Mouse (Mus musculus) limb, embryonic 12.5 days (tissue): ENCODE results near the gene Pim3. TPM values are rescaled to one million over a fixed set of nuclear protein-coding genes. Genes with fewer than 3 reads are reported as not detected.

Experiments
- ATAC-seq: fragments of 200-750 bp; cut with Nextera tagmentation; 2 replicates; pipeline ENCODE4 v1.8.0; 2017; ENCODE audit warnings: low read depth, moderate TSS enrichment; ENCODE audit not compliant: insufficient number of reproducible peaks, insufficient read depth, low FRiP score, low TSS enrichment
- H3K27ac ChIP-seq: fragments of 300-500 bp; sonication (generic); 2 replicates; pipeline ENCODE4 v1.5.1; 2016; ENCODE audit warnings: mild to moderate bottlenecking, moderate library complexity
- H3K27me3 ChIP-seq: fragments of 300-500 bp; sonication (generic); 2 replicates; pipeline ENCODE4 v1.6.1; 2016; ENCODE audit warnings: mild to moderate bottlenecking, moderate library complexity
- H3K36me3 ChIP-seq: fragments of 300-500 bp; sonication (generic); 2 replicates; pipeline ENCODE4 v1.6.1; 2016; ENCODE audit warnings: mild to moderate bottlenecking, moderate library complexity
- H3K4me1 ChIP-seq: fragments of 300-500 bp; sonication (generic); replicated peaks from 2 replicates; pipeline ENCODE4 v1.6.1; 2016
- H3K4me2 ChIP-seq: fragments of 300-500 bp; sonication (generic); 2 replicates; pipeline ENCODE4 v1.6.1; 2016; ENCODE audit warnings: mild to moderate bottlenecking, moderate library complexity
- H3K4me3 ChIP-seq: fragments of 300-500 bp; sonication (generic); replicated peaks from 2 replicates; pipeline ENCODE4 v1.5.1; 2016; ENCODE audit warnings: mild to moderate bottlenecking
- H3K9ac ChIP-seq: fragments of 300-500 bp; sonication (generic); replicated peaks from 2 replicates; pipeline ENCODE4 v1.6.1; 2016; ENCODE audit warnings: mild to moderate bottlenecking, moderate library complexity
- H3K9me3 ChIP-seq: fragments of 300-500 bp; sonication (generic); 2 replicates; pipeline ENCODE4 v1.6.1; 2016; ENCODE audit warnings: mild to moderate bottlenecking, moderate library complexity
- WGBS: fragments of 180-500 bp; shearing (Covaris S2); methylation state at CpG from one replicate; pipeline ENCODE4 v1.1.7; 2016; 5-methylcytosine and 5-hydroxymethylcytosine counted together
- polyA plus RNA-seq: library from polyadenylated mRNA; unstranded; fragments of >200 nt; fragmentation: Nextera tagmentation; extraction: Ambion mirVana; gene quantifications from 2 replicates; pipeline ENCODE4 v1.2.1, GENCODE M21; 2016

Pim3 gene
- polyA plus RNA-seq, 1 experiment from 2014 or later: 53.9 TPM

DNA sequence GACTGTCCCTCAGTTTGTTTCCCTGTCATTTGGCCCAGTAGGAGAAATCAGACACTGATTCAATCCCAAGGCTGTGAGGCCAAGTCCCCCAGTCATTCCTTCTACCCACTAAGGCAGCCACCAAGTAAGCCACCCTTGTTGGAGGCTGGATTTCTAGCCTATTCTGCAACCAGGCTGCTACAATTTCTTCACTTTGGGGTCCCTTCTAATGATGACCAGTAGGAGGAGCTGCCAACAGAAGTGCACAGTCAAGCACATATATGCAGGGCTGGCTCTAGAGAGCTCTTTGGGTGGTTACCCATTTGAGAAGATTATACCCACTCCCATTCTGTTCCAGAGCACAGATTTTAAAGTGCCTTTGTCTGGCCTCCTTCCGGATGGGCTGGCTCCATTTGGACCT, 41.1 kb downstream of the Pim3 start:
- no peak overlapping the region for H3K4me3 ChIP-seq
- no peak overlapping the region for H3K4me2 ChIP-seq
- 93% methylated on average over 1 of the region's 1 CpGs for WGBS
- no peaks in the 10 kb centered on the region for H3K36me3 ChIP-seq
- no peaks in the 10 kb centered on the region for H3K27me3 ChIP-seq
- H3K4me1 ChIP-seq: no peaks in the 10 kb centered on the region
- no peak overlapping the region for H3K9ac ChIP-seq
- H3K27ac ChIP-seq: no peak overlapping the region
- no peak for ATAC-seq
- no peaks in the 10 kb centered on the region for H3K9me3 ChIP-seq

DNA sequence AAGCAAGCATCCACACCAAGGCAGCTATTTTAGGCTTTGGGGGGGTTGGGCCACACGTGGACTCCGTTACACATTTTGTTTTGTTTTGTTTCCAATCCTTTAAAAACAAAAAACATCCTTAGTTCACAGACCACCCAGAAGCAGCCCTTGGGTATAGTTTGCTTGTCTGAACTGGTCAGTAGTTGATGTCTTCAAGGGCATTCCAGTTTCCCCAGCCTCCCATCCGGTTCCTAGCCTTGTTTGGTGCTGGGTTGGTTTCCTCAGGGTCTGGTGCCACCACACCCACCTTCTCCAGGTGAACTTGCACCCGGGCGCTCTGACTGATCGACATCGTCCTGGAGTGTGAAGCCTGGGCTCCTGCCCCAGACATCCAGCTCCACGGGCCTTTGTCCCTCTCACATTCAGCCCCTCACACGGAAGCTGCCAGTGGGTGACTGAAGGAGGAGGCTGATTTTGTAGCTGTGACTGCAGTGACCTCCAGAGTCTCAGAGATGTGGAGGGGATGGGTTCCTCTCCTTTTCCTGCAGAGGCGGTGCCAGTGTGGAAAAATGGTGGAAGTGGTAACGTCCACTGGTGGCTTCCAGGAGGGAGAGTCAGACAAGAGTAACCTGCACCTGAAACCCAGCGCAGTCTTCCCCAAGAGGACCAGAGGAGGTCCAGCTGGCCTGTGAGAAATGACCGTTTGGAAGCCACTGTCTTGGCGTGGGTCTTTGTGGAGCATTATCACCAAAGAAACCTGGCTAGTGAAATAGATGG, 42.2 kb downstream of the Pim3 start:
- H3K27ac ChIP-seq: no peak overlapping the region
- no peak overlapping the region for H3K9ac ChIP-seq
- 85% methylated on average over 14 of the region's 14 CpGs for WGBS

DNA sequence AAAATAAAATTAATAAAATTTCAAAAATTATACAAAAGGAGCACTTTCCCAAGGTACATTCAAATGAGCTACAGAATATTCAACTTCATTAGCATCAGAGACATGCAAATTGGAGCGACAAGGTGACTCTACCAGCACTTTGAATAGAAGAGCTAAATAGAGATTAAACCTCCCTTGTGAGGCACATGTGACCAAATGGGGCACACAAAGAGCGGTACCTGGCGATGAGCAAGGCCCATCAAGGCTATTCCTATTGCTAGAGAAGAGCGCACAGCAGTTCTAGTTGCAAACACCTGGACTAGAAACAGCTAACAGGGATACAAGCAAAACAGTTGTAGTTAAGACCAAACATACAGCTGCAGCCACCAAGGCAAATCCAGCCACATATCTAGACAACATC, 44.4 kb downstream of the Pim3 start:
- Histone ChIP-seq H3K4me2 (no peak overlapping the region), H3K4me3 (no peak overlapping the region), H3K27me3 (no peaks in the 10 kb centered on the region), H3K36me3 (no peaks in the 10 kb centered on the region), H3K9ac (no peak overlapping the region), H3K9me3 (no peaks in the 10 kb centered on the region), H3K27ac (no peak overlapping the region), H3K4me1 (no peaks in the 10 kb centered on the region)
- 63% methylated on average over 4 of the region's 4 CpGs for WGBS
- ATAC-seq: no peak

More for the DNA sequence above, 42.2 kb downstream of the Pim3 start:
- Histone ChIP-seq H3K36me3 (no peaks in the 10 kb centered on the region), H3K4me2 (no peak overlapping the region), H3K4me1 (no peaks in the 10 kb centered on the region), H3K9me3 (no peaks in the 10 kb centered on the region), H3K27me3 (no peaks in the 10 kb centered on the region), H3K4me3 (no peak overlapping the region)
- no peak for ATAC-seq

DNA sequence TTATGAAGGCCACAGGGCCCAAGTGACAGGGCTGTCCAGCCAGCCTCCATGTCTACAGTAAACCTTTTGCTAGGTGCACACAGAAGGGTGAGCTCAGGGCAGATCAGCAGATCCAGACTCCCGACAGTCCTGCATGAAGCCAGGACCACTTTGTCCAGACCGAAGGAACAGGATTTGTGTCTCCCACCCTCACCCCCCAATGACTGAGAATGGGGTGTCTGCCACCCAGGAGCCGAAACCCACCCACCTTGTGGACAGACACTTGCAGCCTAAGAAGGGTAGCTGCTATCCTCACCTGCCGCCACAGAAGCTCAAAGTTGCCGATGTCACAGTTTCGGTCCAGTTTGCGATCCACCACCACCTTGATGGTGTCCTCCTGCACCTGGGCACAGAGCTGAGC, 53.1 kb downstream of the Pim3 start:
- ATAC-seq: no peak
- 96% methylated on average over 7 of the region's 7 CpGs for WGBS
- Histone ChIP-seq H3K4me2 (no peak overlapping the region), H3K36me3 (no peaks in the 10 kb centered on the region), H3K9me3 (no peaks in the 10 kb centered on the region), H3K4me3 (no peak overlapping the region), H3K4me1 (no peaks in the 10 kb centered on the region; the same call in 1 of the 2 replicates), H3K27me3 (no peaks in the 10 kb centered on the region), H3K27ac (no peak overlapping the region), H3K9ac (no peak overlapping the region)

Other genes with a start within 250 kb of the Pim3 start
- gene Brd1, start 128.0 kb upstream of the Pim3 start, polyA plus RNA-seq: 27.1 and 29.2 TPM in 2 replicates
- gene Zbed4, start 110.5 kb upstream of the Pim3 start, polyA plus RNA-seq: 25.0 and 26.3 TPM in 2 replicates
- 10.3 and 11.2 TPM in 2 replicates for gene Alg12, start 42.9 kb upstream of the Pim3 start, polyA plus RNA-seq
- gene Creld2, start 42.5 kb upstream of the Pim3 start, polyA plus RNA-seq: 70.6 and 74.7 TPM in 2 replicates
- gene Ttll8, start 92.2 kb downstream of the Pim3 start, polyA plus RNA-seq: not detected in 2 replicates
- gene Mlc1, start 116.8 kb downstream of the Pim3 start, polyA plus RNA-seq: not detected in 2 replicates
- gene Mov10l1, start 120.7 kb downstream of the Pim3 start, polyA plus RNA-seq: not detected in 2 replicates
- 0.41 and 0.54 TPM in 2 replicates for gene Panx2, start 197.5 kb downstream of the Pim3 start, polyA plus RNA-seq
- gene Trabd, start 212.9 kb downstream of the Pim3 start, polyA plus RNA-seq: 48.6 and 48.7 TPM in 2 replicates
- gene Selenoo, start 226.9 kb downstream of the Pim3 start, polyA plus RNA-seq: 19.2 and 21.1 TPM in 2 replicates